Mouse (Mus musculus): ENCODE measurements around the gene Gucy1b1. TPM values are rescaled to one million over a fixed set of nuclear protein-coding genes. Genes with fewer than 3 reads are reported as not detected.
A peak's percentile ranks its signal among the peaks of the same experiment; 100 is the strongest.

The Gucy1b1 gene
- polyA plus RNA-seq, 1 experiment, result 58.4 TPM

DNA sequence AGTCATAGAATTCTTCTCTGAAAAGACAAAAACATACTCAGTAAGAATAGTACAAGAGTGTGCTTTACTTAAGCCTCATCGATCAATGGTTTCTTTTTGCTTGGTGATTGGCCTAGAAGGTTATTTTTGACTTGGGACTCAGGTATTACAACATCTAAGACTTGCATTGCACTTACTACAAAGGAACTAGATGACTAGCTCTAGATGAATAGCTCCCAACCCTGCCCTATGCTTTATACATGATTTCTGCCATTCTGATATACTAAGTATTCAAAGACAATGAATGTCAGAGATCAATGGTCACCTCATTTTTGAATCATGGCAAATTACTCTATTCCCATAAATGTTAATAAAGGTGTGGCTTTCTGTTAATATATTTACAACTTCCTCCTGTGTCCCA, 67.5 kb downstream of the Gucy1b1 start:
- Histone ChIP-seq H3K4me3 (replicated peaks; ENCODE audit: extremely low read depth, low read depth, low read length) (no peak overlapping the region), H3K4me1 (ENCODE audit: control insufficient read depth, insufficient read depth, low read length) (no peaks in the 10 kb centered on the region)
- TF ChIP-seq POLR2A (IDR thresholded peaks at IDR 0.05; ENCODE audit: borderline replicate concordance, extremely low read depth, low read depth, low read length) (no peak), CTCF (IDR thresholded peaks at IDR 0.05; ENCODE audit: insufficient read depth, low read length) (no peak)
- no peak for DNase-seq
- 84% methylated on average over 1 of the region's 1 CpGs for WGBS

DNA sequence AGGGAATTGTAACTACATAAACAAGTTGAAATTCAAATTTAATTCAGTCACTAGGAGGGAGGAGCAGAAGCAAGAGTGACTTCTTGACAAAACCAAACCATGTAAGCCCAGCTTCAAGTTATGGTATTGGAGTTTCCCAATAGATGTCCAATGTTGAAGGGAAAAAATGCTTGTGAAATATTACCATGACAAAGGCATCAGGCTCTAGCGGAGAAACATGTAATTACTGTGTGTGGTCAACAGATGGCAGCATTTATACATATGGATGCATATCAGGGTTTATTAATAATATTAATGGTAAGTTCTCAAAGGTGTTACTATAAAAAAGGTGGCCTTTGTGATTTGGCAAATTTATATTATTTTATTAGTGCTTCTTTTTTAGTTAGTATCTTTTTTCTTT, 78.5 kb downstream of the Gucy1b1 start:
- WGBS, result 0% methylated on average over 1 of the region's 1 CpGs
- no peak for DNase-seq
- H3K4me3 ChIP-seq (replicated peaks; ENCODE audit: extremely low read depth, low read depth, low read length), result no peak overlapping the region
- TF ChIP-seq CTCF (IDR thresholded peaks at IDR 0.05; ENCODE audit: insufficient read depth, low read length) (peak; percentile 50; the same call in 1 of the 2 replicates), POLR2A (IDR thresholded peaks at IDR 0.05; ENCODE audit: borderline replicate concordance, extremely low read depth, low read depth, low read length) (no peak)
- H3K4me1 ChIP-seq (ENCODE audit: control insufficient read depth, insufficient read depth, low read length), result no peaks in the 10 kb centered on the region

DNA sequence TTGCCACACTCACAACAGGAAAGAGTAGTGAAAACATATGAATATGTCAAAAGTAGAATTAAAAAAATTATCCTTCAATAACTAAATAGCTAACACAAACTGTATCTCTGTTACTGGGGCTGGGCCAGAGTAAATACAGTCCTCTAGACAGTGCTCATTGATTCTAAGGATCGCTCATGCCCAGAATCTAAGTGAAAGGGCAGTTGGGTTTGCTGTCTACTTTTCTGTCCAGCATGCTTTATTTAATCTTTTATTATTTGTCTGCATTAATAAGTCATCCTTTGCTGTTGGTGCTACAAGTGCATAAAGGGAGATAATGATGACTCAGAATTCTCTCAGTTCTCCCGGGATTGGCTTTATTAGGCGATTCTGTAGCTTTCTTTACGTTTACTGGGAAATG, 79.1 kb downstream of the Gucy1b1 start:
- no peak for DNase-seq
- WGBS, result 42% methylated on average over 4 of the region's 4 CpGs
- H3K4me1 ChIP-seq (ENCODE audit: control insufficient read depth, insufficient read depth, low read length), result no peaks in the 10 kb centered on the region
- no peak overlapping the region for H3K4me3 ChIP-seq (replicated peaks; ENCODE audit: extremely low read depth, low read depth, low read length)
- no peak for TF ChIP-seq POLR2A (IDR thresholded peaks at IDR 0.05; ENCODE audit: borderline replicate concordance, extremely low read depth, low read depth, low read length)
- TF ChIP-seq CTCF (IDR thresholded peaks at IDR 0.05; ENCODE audit: insufficient read depth, low read length), result no peak

DNA sequence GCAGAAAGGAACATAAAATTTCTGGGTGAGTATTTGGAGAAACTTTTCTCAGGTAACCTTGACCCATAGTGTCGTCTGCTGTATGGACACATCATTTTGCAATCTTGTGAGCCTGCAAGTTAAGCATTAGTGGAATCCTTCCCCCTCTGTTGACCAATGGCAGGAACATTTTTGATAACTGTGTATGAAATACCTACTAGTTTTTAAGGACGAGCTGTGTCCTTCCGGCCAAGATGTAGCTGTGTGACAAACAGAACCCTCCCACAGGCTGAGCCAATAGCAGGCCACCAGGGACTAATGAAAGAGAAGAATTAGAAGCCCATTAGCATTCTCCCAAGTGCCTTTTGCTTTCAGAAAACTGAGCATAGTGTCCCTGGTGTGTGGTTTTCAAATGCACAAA, 84.0 kb downstream of the Gucy1b1 start:
- TF ChIP-seq CTCF (IDR thresholded peaks at IDR 0.05; ENCODE audit: insufficient read depth, low read length), result no peak
- no peak for TF ChIP-seq POLR2A (IDR thresholded peaks at IDR 0.05; ENCODE audit: borderline replicate concordance, extremely low read depth, low read depth, low read length)

DNA sequence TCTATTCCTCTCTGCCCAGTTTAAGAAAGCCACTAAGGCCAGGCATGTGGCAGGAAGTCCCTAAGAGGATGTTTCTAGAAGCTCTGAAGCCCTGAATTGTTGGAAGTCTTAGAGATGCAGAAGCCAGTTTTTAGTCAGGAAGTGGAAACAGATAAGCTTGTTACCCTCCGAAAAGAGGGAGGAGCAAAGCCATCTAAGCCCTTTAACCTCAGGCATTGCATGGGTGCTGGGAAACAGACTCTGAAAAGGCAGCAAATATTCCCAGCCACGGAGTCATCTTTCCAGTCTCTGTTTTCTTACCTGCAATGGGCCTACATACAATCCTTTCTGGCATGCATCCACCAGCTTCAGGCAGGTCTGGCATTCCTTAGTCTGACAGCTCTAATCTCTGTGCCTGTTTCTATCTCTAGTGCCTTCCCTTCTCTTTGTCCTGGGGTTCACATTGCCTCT, 84.8 kb downstream of the Gucy1b1 start:
- no peak overlapping the region for H3K4me3 ChIP-seq (replicated peaks; ENCODE audit: extremely low read depth, low read depth, low read length)
- TF ChIP-seq CTCF (IDR thresholded peaks at IDR 0.05; ENCODE audit: insufficient read depth, low read length), result no peak
- TF ChIP-seq POLR2A (IDR thresholded peaks at IDR 0.05; ENCODE audit: borderline replicate concordance, extremely low read depth, low read depth, low read length), result no peak
- no peak for DNase-seq
- H3K4me1 ChIP-seq (ENCODE audit: control insufficient read depth, insufficient read depth, low read length), result peaks cover 4% of the 10 kb centered on the region; the same call in 1 of the 2 replicates
- 20% methylated on average over 2 of the region's 2 CpGs for WGBS

More for the DNA sequence above, 84.0 kb downstream of the Gucy1b1 start:
- 58% methylated on average over 3 of the region's 3 CpGs for WGBS
- H3K4me3 ChIP-seq (replicated peaks; ENCODE audit: extremely low read depth, low read depth, low read length), result no peak overlapping the region
- no peak for DNase-seq
- peaks cover 4% of the 10 kb centered on the region; the same call in 1 of the 2 replicates for H3K4me1 ChIP-seq (ENCODE audit: control insufficient read depth, insufficient read depth, low read length)

DNA sequence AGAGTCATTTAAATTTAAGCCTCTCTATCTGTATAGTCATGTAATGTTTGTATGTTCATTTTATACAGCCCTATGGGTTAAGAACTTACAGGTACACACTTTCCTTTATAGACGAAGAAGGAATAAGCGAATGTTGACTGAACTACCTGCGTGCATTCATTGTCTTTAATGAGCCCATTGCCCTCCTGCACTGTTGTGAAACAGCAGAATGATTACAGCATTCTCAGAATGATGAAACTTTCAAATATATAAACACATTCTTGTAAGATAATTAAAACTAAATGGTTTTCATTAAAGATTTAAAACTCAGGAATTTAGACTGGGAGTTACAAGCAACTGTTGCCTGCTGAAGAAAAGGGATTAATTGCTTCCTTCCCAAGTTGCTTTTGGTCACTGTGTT, 86.9 kb downstream of the Gucy1b1 start:
- no peak for DNase-seq
- no peak overlapping the region for H3K4me3 ChIP-seq (replicated peaks; ENCODE audit: extremely low read depth, low read depth, low read length)
- 84% methylated on average over 3 of the region's 3 CpGs for WGBS

DNA sequence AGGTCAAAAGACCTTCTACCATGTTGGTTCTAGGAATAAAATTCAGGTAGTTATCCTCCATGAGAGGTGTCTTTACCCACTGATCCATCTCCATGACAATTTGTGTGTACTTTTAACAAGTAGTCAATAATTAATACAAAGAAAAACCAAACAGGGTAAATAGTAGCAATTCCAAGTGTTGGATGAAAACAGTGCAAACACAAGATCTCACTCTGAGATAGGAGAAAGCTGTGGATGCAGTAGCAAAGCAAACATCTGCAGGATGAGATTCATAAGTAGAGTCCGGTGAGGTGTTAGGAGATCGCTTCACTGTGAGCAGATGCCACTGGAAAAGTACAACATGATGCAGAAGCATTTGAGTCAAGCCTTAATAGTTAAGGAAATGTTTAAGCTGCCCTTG, 88.4 kb downstream of the Gucy1b1 start:
- no peak for TF ChIP-seq POLR2A (IDR thresholded peaks at IDR 0.05; ENCODE audit: borderline replicate concordance, extremely low read depth, low read depth, low read length)
- TF ChIP-seq CTCF (IDR thresholded peaks at IDR 0.05; ENCODE audit: insufficient read depth, low read length), result no peak
- Histone ChIP-seq H3K4me3 (replicated peaks; ENCODE audit: extremely low read depth, low read depth, low read length) (no peak overlapping the region), H3K4me1 (ENCODE audit: control insufficient read depth, insufficient read depth, low read length) (peaks cover 4% of the 10 kb centered on the region; the same call in 1 of the 2 replicates)
- DNase-seq, result no peak
- 80% methylated on average over 2 of the region's 2 CpGs for WGBS

More for the DNA sequence above, 86.9 kb downstream of the Gucy1b1 start:
- peaks cover 4% of the 10 kb centered on the region; the same call in 1 of the 2 replicates for H3K4me1 ChIP-seq (ENCODE audit: control insufficient read depth, insufficient read depth, low read length)
- TF ChIP-seq CTCF (IDR thresholded peaks at IDR 0.05; ENCODE audit: insufficient read depth, low read length), result no peak
- no peak for TF ChIP-seq POLR2A (IDR thresholded peaks at IDR 0.05; ENCODE audit: borderline replicate concordance, extremely low read depth, low read depth, low read length)

DNA sequence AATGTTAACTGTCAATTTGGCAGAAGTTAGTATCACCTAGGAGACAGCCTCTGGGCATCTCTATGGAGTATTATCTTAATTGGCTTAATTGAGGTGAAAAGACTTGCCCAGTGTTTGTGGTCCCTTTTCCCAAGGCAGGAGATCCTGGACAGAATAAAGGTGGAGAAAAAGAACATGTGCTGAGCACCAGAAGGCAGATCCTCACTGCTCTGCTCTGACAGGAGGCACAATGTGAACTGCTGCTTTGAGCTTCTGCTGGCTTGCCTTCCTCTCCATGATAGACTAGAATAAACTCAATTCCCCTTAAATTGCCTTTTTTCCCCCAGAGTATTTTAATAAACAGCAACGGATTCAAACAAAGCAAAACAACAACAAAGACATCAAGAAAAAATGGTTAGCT, 89.4 kb downstream of the Gucy1b1 start:
- no peak for DNase-seq
- Histone ChIP-seq H3K4me3 (replicated peaks; ENCODE audit: extremely low read depth, low read depth, low read length) (no peak overlapping the region), H3K4me1 (ENCODE audit: control insufficient read depth, insufficient read depth, low read length) (peaks cover 4% of the 10 kb centered on the region; the same call in 1 of the 2 replicates)
- WGBS, result 59% methylated on average over 1 of the region's 1 CpGs
- no peak for TF ChIP-seq POLR2A (IDR thresholded peaks at IDR 0.05; ENCODE audit: borderline replicate concordance, extremely low read depth, low read depth, low read length)
- TF ChIP-seq CTCF (IDR thresholded peaks at IDR 0.05; ENCODE audit: insufficient read depth, low read length), result no peak

DNA sequence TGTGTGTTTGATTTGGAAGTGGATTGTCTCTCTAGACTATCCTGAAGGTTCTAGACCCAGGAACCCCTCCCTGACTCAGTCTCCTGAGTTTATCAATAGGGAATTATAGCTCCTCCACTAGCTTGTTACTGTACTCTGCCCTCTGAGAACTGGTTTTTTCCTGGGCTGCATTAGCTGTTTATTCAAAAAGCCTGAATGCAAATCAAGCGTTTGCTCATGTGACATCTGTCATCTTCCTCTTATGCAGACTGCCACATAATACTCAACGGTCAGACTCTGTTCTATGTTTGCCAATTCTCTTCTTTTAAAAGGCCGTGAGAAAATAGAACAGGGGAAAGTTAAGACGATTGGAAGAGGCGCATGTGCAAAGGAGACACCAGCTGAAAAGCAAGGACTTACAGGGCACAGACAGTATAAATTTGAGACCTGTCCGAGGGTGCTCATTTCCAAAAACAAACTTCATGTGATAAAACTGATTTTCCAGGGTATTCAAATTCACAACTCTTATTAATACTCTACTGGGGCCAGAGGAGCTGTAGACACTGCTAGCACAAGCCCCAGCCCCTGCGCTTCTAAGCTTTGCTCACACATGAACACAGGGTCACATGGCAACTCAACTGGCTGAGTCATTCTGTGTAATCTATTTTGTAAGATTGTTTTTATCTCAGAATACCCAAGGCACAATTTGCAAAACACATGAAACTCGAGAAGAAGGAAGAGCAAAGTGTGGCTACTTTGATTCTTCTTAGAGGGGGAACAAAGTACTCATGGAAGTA, 91.2 kb downstream of the Gucy1b1 start:
- Histone ChIP-seq H3K4me3 (replicated peaks; ENCODE audit: extremely low read depth, low read depth, low read length) (no peak overlapping the region), H3K4me1 (ENCODE audit: control insufficient read depth, insufficient read depth, low read length) (no peaks in the 10 kb centered on the region)
- no peak for DNase-seq
- TF ChIP-seq POLR2A (IDR thresholded peaks at IDR 0.05; ENCODE audit: borderline replicate concordance, extremely low read depth, low read depth, low read length) (no peak), CTCF (IDR thresholded peaks at IDR 0.05; ENCODE audit: insufficient read depth, low read length) (no peak)
- WGBS, result 60% methylated on average over 8 of the region's 8 CpGs

Other genes with a start within 250 kb of the Gucy1b1 start
- 9.5 and 16.7 TPM in 2 replicates for gene Ctso, start 142.1 kb downstream of the Gucy1b1 start, polyA plus RNA-seq (2012; rRNA removed)
- 0.52 and 0.60 TPM in 2 replicates for gene Tdo2, start 98.5 kb downstream of the Gucy1b1 start, polyA plus RNA-seq (2012; rRNA removed)
- gene Asic5, start 92.4 kb downstream of the Gucy1b1 start, polyA plus RNA-seq (2012; rRNA removed), result not detected in 2 replicates
- 52.2 and 81.5 TPM in 2 replicates for gene Gucy1a1, start 71.1 kb upstream of the Gucy1b1 start, polyA plus RNA-seq (2012; rRNA removed)

Measured in lung, adult 2 months (tissue).